Mouse (Mus musculus) heart, adult 2 months (tissue): ENCODE data around the gene Ctrc. TPM values are rescaled to one million over a fixed set of nuclear protein-coding genes. Genes with fewer than 3 reads are reported as not detected.

Source experiments
- DNase-seq, 2 experiments: peaks; one replicate each; pipeline ENCODE4 v3.0.0; 2021
- H3K27ac ChIP-seq: fragments of 200-600 bp; 2 replicates; pipeline ENCODE4 v1.8.1; 2022
- H3K27me3 ChIP-seq: fragments of 200-500 bp; 2 replicates; pipeline ENCODE4 v1.6.1; 2012; ENCODE audit warnings: mild to moderate bottlenecking, low read length, inconsistent platforms, mixed read lengths; ENCODE audit not compliant: control insufficient read depth, insufficient read depth
- H3K36me3 ChIP-seq: fragments of 200-500 bp; 2 replicates; pipeline ENCODE4 v1.6.1; 2012; ENCODE audit warnings: low read length, inconsistent platforms; ENCODE audit not compliant: control insufficient read depth, insufficient read depth
- H3K4me1 ChIP-seq: fragments of 200-500 bp; 2 replicates; pipeline ENCODE4 v1.6.1; 2011; ENCODE audit warnings: low read length; ENCODE audit not compliant: control insufficient read depth, insufficient read depth
- H3K4me3 ChIP-seq: fragments of 200-600 bp; 2 replicates; pipeline ENCODE4 v1.8.1; 2022
- H3K79me2 ChIP-seq: fragments of 200-500 bp; replicated peaks from 2 replicates; pipeline ENCODE4 v1.6.1; 2012; ENCODE audit warnings: mild to moderate bottlenecking, inconsistent platforms, low read length, moderate library complexity, mixed read lengths; ENCODE audit not compliant: control insufficient read depth, insufficient read depth
- H3K9ac ChIP-seq: fragments of 200-500 bp; 2 replicates; pipeline ENCODE4 v1.6.1; 2012; ENCODE audit warnings: low read depth, mild to moderate bottlenecking, control low read depth, inconsistent platforms, low read length, mixed read lengths
- CTCF ChIP-seq: fragments of 200-600 bp; IDR thresholded peaks from 2 replicates; pipeline ENCODE4 v1.8.1; 2022; ENCODE audit warnings: antibody characterized with exemption, mild to moderate bottlenecking, moderate library complexity
- EP300 ChIP-seq: fragments of 200-500 bp; IDR thresholded peaks from 2 replicates; pipeline ENCODE4 v1.6.1; 2011; ENCODE audit warnings: low read depth, low read length, control low read depth; ENCODE audit not compliant: insufficient read depth
- POLR2A ChIP-seq: fragments of 200-500 bp; IDR thresholded peaks from 2 replicates; pipeline ENCODE4 v1.6.1; 2011; ENCODE audit warnings: mild to moderate bottlenecking, low read depth, low read length, control low read depth; ENCODE audit not compliant: insufficient read depth
- WGBS: fragments of 180-500 bp; shearing (Covaris S2); methylation state at CpG from one replicate; pipeline ENCODE4 v1.1.7; 2018; 5-methylcytosine and 5-hydroxymethylcytosine counted together
- intact Hi-C: fragments of 180-260 bp; cut with DNase I; formaldehyde crosslinking; loops from one replicate; pipeline ENCODE4 v1.15.1; 2025
- polyA plus RNA-seq: library from polyadenylated mRNA; depleted of rRNA; stranded (reverse); fragments of >200 nt; gene quantifications from 2 replicates; pipeline ENCODE4 v1.2.3, GENCODE M21; 2012
- total RNA-seq, 2 experiments: library from RNA; stranded (reverse); gene quantifications; 2 replicates each; pipeline ENCODE4 v1.2.3; 2021

The Ctrc gene
- total and polyA plus RNA-seq, 3 experiments: not detected

DNA sequence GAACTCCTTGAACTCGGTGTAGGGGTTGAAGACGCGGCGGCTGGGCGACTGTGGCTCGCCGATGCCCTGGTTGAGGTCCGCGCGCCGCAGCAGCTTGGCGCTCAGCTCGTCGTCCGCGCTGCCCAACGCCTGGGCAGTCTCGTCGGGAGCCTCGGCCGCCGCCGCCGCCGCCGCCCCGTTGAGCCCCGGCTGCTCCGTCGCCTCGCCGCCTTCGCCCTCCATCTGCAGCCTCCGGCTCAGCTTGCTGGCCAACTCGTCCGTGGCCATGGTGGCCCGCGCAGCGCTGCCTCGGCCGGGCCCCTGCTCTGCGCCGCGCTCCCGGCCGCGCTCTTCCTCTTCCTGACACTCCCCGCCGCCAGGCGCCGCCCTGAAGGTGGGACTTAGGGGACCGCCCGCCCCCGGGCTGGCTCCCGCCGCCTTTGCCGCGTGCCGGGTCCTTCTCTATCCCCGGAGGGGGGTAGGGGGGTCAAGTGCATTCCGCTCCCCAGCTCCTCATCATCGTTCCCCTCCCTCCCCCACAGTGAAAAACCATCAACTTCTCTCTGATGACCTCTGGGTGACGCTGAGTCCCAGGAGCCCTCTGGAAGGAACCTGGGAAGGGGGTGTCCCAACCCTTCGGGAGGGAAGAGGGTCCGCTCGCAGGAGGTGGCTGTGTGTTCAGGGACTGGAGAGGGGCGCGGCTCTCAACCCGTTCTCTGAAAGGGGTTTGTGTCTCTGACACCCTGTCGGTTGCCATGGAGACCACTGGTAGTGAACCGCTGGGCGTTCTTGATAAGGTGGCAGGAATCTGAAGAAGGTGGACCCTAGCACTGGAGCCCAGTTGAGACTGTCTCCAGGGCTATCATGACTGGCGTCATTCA lies 28.7 kb upstream of the Ctrc start, which contains the start of gene Efhd2:
Gene Efhd2 (minus strand): TSS at position 320 of the 860 bp plus-strand sequence.
- peak within 1 kb of the TSS; percentile 98 for H3K9ac ChIP-seq
- peak within 1 kb of the TSS; percentile 77 for H3K27ac ChIP-seq
- H3K36me3 ChIP-seq: no peaks in the 10 kb centered on the region
- intact Hi-C loops: loop anchor here (5.0 kb wide), 2 partner anchors 37 to 82 kb away; no protein-coding TSS in a partner anchor
- H3K27me3 ChIP-seq: no peaks in the 10 kb centered on the region
- TF ChIP-seq EP300 (0 out of 2 replicates have a peak, but pooled peaks have one; percentile 8), POLR2A (peak; percentile 79; the same call in 1 of the 2 replicates), CTCF (peak; percentile 34)
- peak; percentile 89 to 91 for DNase-seq
- no peaks in the 10 kb centered on the region; the same call in 1 of the 2 replicates for H3K79me2 ChIP-seq
- H3K4me1 ChIP-seq: peaks cover 10% of the 10 kb centered on the region
- WGBS: under 1% methylated on average over 73 of the region's 73 CpGs
- peak within 1 kb of the TSS; percentile 76 for H3K4me3 ChIP-seq

DNA sequence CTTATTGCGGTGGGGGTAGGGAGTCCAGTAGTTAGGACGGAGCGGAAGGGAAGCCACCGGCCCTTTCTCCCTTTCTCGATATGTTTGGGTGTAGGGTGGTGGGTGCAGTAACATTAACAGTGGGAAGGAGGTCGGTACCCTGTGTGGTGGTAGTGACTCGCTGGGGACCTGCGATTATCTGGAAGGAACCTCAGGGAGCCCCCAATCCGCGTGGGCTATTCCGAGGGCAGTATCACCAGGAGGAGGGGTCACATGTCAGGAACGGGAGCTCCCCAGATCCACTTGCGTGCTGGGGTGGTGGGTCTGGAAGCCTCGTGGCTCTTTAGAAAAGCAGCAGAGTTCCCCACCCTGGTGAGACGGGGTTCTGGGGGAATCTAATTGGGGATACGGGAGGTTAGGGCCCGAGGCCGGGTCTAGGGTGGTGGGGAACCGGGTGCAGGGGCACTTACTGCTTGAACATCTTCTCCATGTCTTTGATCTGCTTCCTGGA lies 28.0 kb upstream of the Ctrc start:
- TF ChIP-seq CTCF (no peak), POLR2A (no peak), EP300 (no peak)
- Histone ChIP-seq H3K4me1 (peaks cover 10% of the 10 kb centered on the region), H3K27ac (peak overlapping the region; percentile 77), H3K4me3 (peak overlapping the region; percentile 76), H3K79me2 (no peaks in the 10 kb centered on the region; the same call in 1 of the 2 replicates), H3K9ac (peak overlapping the region; percentile 98), H3K36me3 (no peaks in the 10 kb centered on the region), H3K27me3 (no peaks in the 10 kb centered on the region)
- intact Hi-C loops: loop anchor here (5.0 kb wide), 1 partner anchor 83 kb away; no protein-coding TSS in a partner anchor
- DNase-seq: no peak
- 3% methylated on average over 19 of the region's 19 CpGs for WGBS

DNA sequence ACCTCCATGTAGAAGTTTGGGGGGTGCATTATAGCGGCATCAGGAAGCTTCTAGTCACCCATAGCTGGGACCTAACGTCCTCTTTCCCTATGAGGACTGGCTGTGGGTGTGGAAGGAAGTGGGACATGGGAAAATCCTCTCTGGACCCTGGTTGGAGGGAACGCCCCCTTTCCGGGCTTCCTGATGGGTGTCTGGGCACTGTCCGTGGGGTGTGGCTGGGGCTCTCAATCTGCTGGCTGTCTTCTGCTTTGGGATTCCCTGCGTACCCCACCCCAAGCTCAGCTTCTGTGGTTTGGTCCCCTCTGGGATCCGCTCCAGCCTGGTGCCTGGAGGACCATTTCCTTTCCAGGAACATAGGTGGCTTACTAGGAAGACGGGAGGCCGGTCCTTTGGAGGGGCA lies 26.8 kb upstream of the Ctrc start:
- DNase-seq: peak in 1 of 2 experiments; percentile 55
- WGBS: 41% methylated on average over 9 of the region's 9 CpGs
- peak overlapping the region; percentile 98 for H3K9ac ChIP-seq
- H3K27ac ChIP-seq: peak overlapping the region; percentile 72
- intact Hi-C loops: loop anchor here (5.0 kb wide), 1 partner anchor 84 kb away; no protein-coding TSS in a partner anchor
- no peaks in the 10 kb centered on the region for H3K27me3 ChIP-seq
- peaks cover 10% of the 10 kb centered on the region for H3K4me1 ChIP-seq
- H3K4me3 ChIP-seq: peak overlapping the region; percentile 76
- no peaks in the 10 kb centered on the region for H3K36me3 ChIP-seq
- H3K79me2 ChIP-seq: no peaks in the 10 kb centered on the region; the same call in 1 of the 2 replicates
- TF ChIP-seq CTCF: no peak

DNA sequence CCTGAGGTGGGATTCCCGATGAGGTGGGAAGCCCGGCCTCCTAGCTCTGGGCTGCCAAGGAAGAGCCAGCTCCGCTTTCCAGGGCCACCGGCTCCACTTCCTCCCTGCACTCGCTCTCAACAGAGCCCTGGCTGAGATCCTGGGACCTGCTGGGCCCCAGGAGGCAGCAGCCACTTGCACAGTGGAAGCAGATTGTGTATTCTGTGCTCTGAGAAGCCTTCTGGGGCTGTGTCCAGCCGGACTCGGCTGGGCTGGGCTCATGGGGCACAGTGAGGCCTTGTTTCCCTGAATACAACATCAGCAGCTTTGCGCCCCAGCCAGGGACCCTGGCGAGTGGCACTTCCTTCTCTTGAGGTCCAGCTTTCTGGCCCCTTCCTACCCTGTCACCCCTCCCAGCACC lies 25.8 kb upstream of the Ctrc start:
- WGBS: 47% methylated on average over 9 of the region's 9 CpGs
- H3K27ac ChIP-seq: peak overlapping the region; percentile 72
- peak overlapping the region; percentile 63 for H3K9ac ChIP-seq
- no peaks in the 10 kb centered on the region for H3K27me3 ChIP-seq
- no peaks in the 10 kb centered on the region; the same call in 1 of the 2 replicates for H3K79me2 ChIP-seq
- TF ChIP-seq CTCF (no peak), EP300 (no peak), POLR2A (no peak)
- DNase-seq: peak in 1 of 2 experiments; percentile 53
- H3K36me3 ChIP-seq: no peaks in the 10 kb centered on the region
- intact Hi-C loops: loop anchor here (5.0 kb wide), 1 partner anchor 85 kb away; no protein-coding TSS in a partner anchor
- peak overlapping the region; percentile 13; the same call in 1 of the 2 replicates for H3K4me3 ChIP-seq
- H3K4me1 ChIP-seq: peaks cover 12% of the 10 kb centered on the region

DNA sequence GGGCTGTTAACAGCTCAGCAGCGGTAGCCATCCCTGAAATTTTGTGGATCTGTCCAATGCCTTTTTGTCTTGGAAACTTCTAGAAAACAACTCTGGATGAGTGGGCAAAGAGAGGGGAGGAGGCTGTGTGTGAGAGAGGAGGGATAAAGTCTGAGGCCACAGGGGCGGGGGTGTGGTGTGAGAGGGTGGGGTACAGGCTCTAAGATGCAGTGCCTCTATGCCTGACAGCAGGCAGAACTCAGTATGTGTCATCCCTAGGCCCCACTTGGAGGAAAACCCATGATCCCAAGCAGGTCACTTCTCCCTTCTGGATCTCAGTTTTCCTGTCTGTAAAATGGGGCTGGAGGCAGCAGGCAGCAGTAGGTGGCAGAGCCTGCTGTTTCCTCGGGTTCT lies 25.2 kb upstream of the Ctrc start:
- Histone ChIP-seq H3K4me1 (peaks cover 12% of the 10 kb centered on the region), H3K4me3 (no peak overlapping the region; the same call in 1 of the 2 replicates)
- intact Hi-C loops: loop anchor here (5.0 kb wide), 1 partner anchor 86 kb away; no protein-coding TSS in a partner anchor

More for the DNA sequence above, 25.2 kb upstream of the Ctrc start:
- H3K27ac ChIP-seq: peak overlapping the region; percentile 72
- no peak for DNase-seq
- no peaks in the 10 kb centered on the region for H3K36me3 ChIP-seq
- H3K79me2 ChIP-seq: no peaks in the 10 kb centered on the region; the same call in 1 of the 2 replicates
- TF ChIP-seq CTCF: no peak
- TF ChIP-seq POLR2A: no peak
- no peak for TF ChIP-seq EP300
- H3K9ac ChIP-seq: no peak overlapping the region
- 86% methylated on average over 3 of the region's 3 CpGs for WGBS
- H3K27me3 ChIP-seq: no peaks in the 10 kb centered on the region
